Mouse (Mus musculus) embryonic facial prominence, embryonic 14.5 days (tissue): Measurements from ENCODE around the gene Gm10337. TPM values are rescaled to one million over a fixed set of nuclear protein-coding genes. Genes with fewer than 3 reads are reported as not detected.

Source experiments
- ATAC-seq: fragments of 200-750 bp; cut with Nextera tagmentation; 2 replicates; pipeline ENCODE4 v1.8.0; 2017; ENCODE audit warnings: low read depth, moderate number of reproducible peaks, moderate TSS enrichment
- DNase-seq: peaks from one replicate; pipeline ENCODE4 v3.0.0-alpha.2; 2015; ENCODE audit warnings: low spot score
- H3K27ac ChIP-seq: fragments of 300-500 bp; sonication (generic); replicated peaks from 2 replicates; pipeline ENCODE4 v1.5.1; 2014; ENCODE audit warnings: low read depth, mild to moderate bottlenecking, low read length, moderate library complexity
- H3K27me3 ChIP-seq: fragments of 300-500 bp; sonication (generic); replicated peaks from 2 replicates; pipeline ENCODE4 v1.6.1; 2014; ENCODE audit warnings: low read length; ENCODE audit not compliant: control insufficient read depth, insufficient read depth
- H3K36me3 ChIP-seq: fragments of 300-500 bp; sonication (generic); 2 replicates; pipeline ENCODE4 v1.6.1; 2014; ENCODE audit warnings: low read length, mixed read lengths; ENCODE audit not compliant: control insufficient read depth, insufficient read depth
- H3K4me1 ChIP-seq: fragments of 300-500 bp; sonication (generic); 2 replicates; pipeline ENCODE4 v1.6.1; 2014; ENCODE audit warnings: antibody characterized with exemption, low read length; ENCODE audit not compliant: control insufficient read depth, insufficient read depth
- H3K4me2 ChIP-seq: fragments of 300-500 bp; sonication (generic); 2 replicates; pipeline ENCODE4 v1.6.1; 2014; ENCODE audit warnings: low read depth, mild to moderate bottlenecking, low read length, moderate library complexity, mixed read lengths
- H3K4me3 ChIP-seq: fragments of 300-500 bp; sonication (generic); 2 replicates; pipeline ENCODE4 v1.5.1; 2014; ENCODE audit warnings: low read depth, mild to moderate bottlenecking, low read length
- H3K9ac ChIP-seq: fragments of 300-500 bp; sonication (generic); 2 replicates; pipeline ENCODE4 v1.6.1; 2014; ENCODE audit warnings: low read depth, mild to moderate bottlenecking, low read length, moderate library complexity, mixed read lengths
- H3K9me3 ChIP-seq: fragments of 300-500 bp; sonication (generic); 2 replicates; pipeline ENCODE4 v1.6.1; 2016; ENCODE audit warnings: low read length; ENCODE audit not compliant: control insufficient read depth
- WGBS: fragments of 180-500 bp; shearing (Covaris S2); extraction: QIAGEN DNeasy Blood & Tissue Kit; methylation state at CpG from one replicate; pipeline ENCODE4 v1.1.7; 2014; 5-methylcytosine and 5-hydroxymethylcytosine counted together
- polyA plus RNA-seq: library from polyadenylated mRNA; unstranded; fragments of >200 nt; fragmentation: Nextera tagmentation; extraction: Ambion mirVana; gene quantifications from 2 replicates; pipeline ENCODE4 v1.2.1, GENCODE M21; 2014

Gm10337 gene
- polyA plus RNA-seq, 1 experiment from 2014 or later, result 5.2 TPM

DNA sequence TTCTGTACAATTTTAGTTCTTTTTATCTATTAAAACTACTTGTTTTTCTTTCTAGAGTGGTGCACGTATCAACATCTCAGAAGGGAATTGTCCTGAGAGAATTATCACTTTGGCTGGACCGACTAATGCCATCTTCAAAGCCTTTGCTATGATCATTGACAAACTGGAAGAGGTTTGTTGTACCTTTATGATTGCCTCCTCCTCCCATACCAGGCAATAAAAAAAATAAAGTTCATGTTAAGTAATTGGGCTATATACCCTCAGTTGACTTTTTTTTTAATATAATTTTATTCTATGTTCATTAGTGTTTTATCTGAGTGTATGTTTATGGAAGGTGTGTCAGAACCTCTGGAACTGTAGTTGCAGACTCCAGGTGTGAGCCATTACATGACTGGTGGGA is 29.0 kb upstream of the Gm10337 start:
- Histone ChIP-seq H3K4me1 (peaks cover 15% of the 10 kb centered on the region), H3K4me2 (no peak overlapping the region), H3K9me3 (no peaks in the 10 kb centered on the region), H3K27ac (no peak overlapping the region), H3K27me3 (no peaks in the 10 kb centered on the region), H3K4me3 (no peak overlapping the region), H3K36me3 (peaks cover 64% of the 10 kb centered on the region), H3K9ac (no peak overlapping the region)
- ATAC-seq (no peak), DNase-seq (no peak)
- 95% methylated on average over 2 of the region's 2 CpGs for WGBS

- H3K4me3 ChIP-seq, result no peak overlapping the region
- no peak overlapping the region for H3K4me2 ChIP-seq
- H3K36me3 ChIP-seq, result peaks cover 90% of the 10 kb centered on the region
- H3K9ac ChIP-seq, result no peak overlapping the region
- no peaks in the 10 kb centered on the region for H3K9me3 ChIP-seq
- H3K27me3 ChIP-seq, result no peaks in the 10 kb centered on the region
- no peak overlapping the region for H3K27ac ChIP-seq
- ATAC-seq (no peak), DNase-seq (no peak)
- H3K4me1 ChIP-seq, result no peaks in the 10 kb centered on the region
- 82% methylated on average over 3 of the region's 3 CpGs for WGBS
Observed at GRCm38 (mm10) chr15:102483136-102483535, 20.4 kb upstream of the Gm10337 start.

DNA sequence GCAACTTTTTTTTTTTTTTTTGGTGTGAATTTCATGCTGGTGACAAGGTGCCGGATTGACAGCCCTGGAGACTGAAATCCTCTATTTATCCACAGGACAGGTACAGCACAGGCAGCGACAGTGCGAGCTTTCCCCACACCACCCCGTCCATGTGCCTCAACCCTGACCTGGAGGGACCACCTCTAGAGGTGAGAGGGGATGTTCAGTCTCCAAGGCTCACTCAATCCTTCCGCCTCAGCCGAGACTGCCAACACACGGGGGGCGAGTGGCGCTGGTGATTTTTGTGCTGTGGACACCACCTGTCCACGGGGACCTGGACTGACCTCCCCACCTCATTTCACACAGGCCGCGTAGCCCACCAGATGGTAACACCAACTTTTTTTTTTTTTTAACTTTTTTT is 17.7 kb upstream of the Gm10337 start:
- H3K9ac ChIP-seq, result no peak overlapping the region
- H3K27me3 ChIP-seq, result no peaks in the 10 kb centered on the region

DNA sequence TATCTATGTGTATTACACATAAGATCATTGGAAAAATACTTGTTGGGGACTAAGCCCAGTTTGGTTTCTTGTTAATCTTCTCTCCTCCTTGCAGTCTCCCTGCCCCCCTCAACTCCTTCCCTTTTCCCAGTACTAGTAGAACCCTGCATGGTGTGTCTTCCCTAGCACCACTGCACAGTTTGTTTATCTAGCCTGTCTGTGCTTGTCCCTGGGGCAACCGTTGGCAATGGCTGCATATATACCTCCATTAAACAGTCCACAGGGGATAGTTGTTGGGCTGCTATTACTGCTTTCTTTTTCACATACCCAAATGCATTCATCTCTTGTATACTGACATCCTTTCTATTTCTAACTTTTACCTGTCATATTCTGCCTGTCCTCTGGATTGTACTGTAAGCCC is 15.9 kb upstream of the Gm10337 start:
- ATAC-seq (0 out of 2 replicates have a peak, but pooled peaks have one; percentile 70), DNase-seq (peak; percentile 30)
- H3K36me3 ChIP-seq, result peaks cover 92% of the 10 kb centered on the region
- no peak overlapping the region for H3K9ac ChIP-seq
- H3K27me3 ChIP-seq, result no peaks in the 10 kb centered on the region
- H3K4me3 ChIP-seq, result no peak overlapping the region
- no peaks in the 10 kb centered on the region for H3K9me3 ChIP-seq
- WGBS, result 61% methylated on average over 1 of the region's 1 CpGs
- H3K4me1 ChIP-seq, result no peaks in the 10 kb centered on the region
- no peak overlapping the region for H3K4me2 ChIP-seq
- no peak overlapping the region for H3K27ac ChIP-seq

More for the DNA sequence above, 17.7 kb upstream of the Gm10337 start:
- Histone ChIP-seq H3K4me3 (no peak overlapping the region), H3K36me3 (peaks cover 93% of the 10 kb centered on the region), H3K27ac (no peak overlapping the region), H3K9me3 (no peaks in the 10 kb centered on the region), H3K4me1 (no peaks in the 10 kb centered on the region), H3K4me2 (no peak overlapping the region)
- WGBS, result 93% methylated on average over 12 of the region's 12 CpGs
- DNase-seq (no peak), ATAC-seq (no peak)

GRCm38 (mm10) chr15:102498322-102498721 is 5.2 kb upstream of the Gm10337 start:
- H3K9ac ChIP-seq, result no peak overlapping the region
- DNase-seq (no peak), ATAC-seq (no peak)
- H3K27me3 ChIP-seq, result no peaks in the 10 kb centered on the region
- H3K9me3 ChIP-seq, result no peaks in the 10 kb centered on the region
- H3K4me3 ChIP-seq, result no peak overlapping the region
- H3K4me2 ChIP-seq, result no peak overlapping the region
- WGBS, result 91% methylated on average over 3 of the region's 3 CpGs
- no peak overlapping the region for H3K27ac ChIP-seq
- peaks cover 98% of the 10 kb centered on the region for H3K36me3 ChIP-seq
- H3K4me1 ChIP-seq, result no peaks in the 10 kb centered on the region

DNA sequence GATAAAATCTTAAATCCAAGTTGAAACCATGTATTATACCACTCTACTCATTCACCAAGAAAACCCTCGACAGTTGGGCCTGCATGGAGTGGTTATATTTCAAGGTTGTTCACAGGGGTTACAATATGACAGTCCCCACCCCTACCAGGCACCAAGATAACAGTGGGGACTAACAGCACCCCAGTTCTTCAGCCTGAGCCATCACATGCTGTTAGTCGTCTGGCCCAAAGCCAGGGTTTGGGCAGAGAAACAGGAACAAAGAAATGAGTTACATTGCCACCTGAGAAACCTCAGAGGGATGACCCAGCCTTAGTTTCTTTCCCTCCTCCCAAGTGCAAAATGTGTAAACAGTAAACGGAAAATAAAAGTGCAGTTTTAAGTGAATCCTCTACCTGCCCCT is 4.2 kb upstream of the Gm10337 start:
- Histone ChIP-seq H3K36me3 (peaks cover 98% of the 10 kb centered on the region), H3K9me3 (no peaks in the 10 kb centered on the region), H3K27me3 (no peaks in the 10 kb centered on the region), H3K27ac (no peak overlapping the region), H3K4me3 (no peak overlapping the region), H3K9ac (no peak overlapping the region), H3K4me2 (no peak overlapping the region), H3K4me1 (no peaks in the 10 kb centered on the region)
- 74% methylated on average over 3 of the region's 3 CpGs for WGBS
- no peak for DNase-seq
- ATAC-seq, result no peak

GRCm38 (mm10) chr15:102499851-102500250 is 3.7 kb upstream of the Gm10337 start:
- no peak overlapping the region for H3K4me3 ChIP-seq
- WGBS, result 84% methylated on average over 6 of the region's 6 CpGs

DNA sequence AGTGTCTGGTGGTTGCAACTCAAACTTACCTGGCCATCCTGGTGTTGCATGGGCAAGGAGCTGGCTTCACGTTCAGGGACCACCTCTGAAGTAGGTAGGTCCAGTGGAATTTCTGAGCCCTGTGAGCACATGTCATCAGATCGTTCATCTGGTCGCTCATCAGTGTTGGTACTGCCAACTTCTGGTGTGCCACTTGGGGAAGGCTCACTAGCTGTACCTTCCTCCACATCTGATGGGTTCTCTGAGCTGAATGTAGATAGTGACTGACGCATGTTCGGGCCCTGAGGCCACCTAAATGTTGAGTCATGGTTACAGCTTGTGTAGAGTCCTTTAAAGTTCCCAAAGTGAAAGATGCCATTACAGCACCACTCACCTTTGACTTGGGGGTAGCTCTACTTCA is 3.0 kb upstream of the Gm10337 start:
- Histone ChIP-seq H3K4me3 (no peak overlapping the region), H3K4me2 (no peak overlapping the region), H3K27me3 (no peaks in the 10 kb centered on the region), H3K9ac (no peak overlapping the region), H3K27ac (no peak overlapping the region), H3K4me1 (no peaks in the 10 kb centered on the region), H3K9me3 (no peaks in the 10 kb centered on the region), H3K36me3 (peaks cover 96% of the 10 kb centered on the region)
- 91% methylated on average over 5 of the region's 5 CpGs for WGBS
- DNase-seq (no peak), ATAC-seq (no peak)

More at GRCm38 (mm10) chr15:102499851-102500250, 3.7 kb upstream of the Gm10337 start:
- ATAC-seq (no peak), DNase-seq (no peak)
- H3K4me1 ChIP-seq, result no peaks in the 10 kb centered on the region
- H3K4me2 ChIP-seq, result no peak overlapping the region
- no peak overlapping the region for H3K27ac ChIP-seq
- peaks cover 98% of the 10 kb centered on the region for H3K36me3 ChIP-seq
- H3K27me3 ChIP-seq, result no peaks in the 10 kb centered on the region
- H3K9me3 ChIP-seq, result no peaks in the 10 kb centered on the region
- no peak overlapping the region for H3K9ac ChIP-seq

DNA sequence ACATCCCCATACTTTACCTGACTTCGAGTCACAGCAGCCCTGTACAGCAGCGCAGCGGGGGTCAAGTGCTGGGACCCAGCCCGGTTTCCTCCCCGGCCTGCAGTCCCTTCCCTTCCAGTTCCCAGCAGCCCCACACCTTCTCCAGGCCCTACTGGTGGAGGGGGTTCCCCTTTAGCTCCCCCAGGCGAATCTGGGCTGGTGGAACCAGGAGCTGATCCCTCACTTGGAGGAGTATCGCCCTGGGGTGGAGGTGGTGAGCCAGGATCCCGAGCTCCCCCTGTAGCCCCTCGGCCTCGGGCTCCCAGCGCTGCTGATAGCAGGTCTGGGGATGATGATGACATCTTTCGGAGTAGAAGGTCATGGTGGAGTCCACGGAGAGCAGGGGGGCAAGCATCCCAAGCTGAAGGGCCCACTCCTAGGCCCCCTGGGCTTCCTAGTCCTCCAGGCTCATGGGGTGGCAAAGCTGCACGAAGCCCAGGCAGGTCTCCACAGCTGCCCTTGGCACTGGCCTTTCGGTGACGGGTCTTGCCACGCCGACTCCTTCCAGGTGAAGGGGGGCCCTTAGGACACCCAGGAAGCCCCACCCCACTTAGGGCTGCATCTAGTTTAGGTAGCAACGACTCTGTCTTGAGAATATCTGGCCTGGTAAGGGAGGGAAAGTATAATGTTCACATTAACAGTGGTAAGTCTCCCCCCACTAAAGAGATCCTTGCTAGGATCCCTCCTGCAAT is 2.3 kb upstream of the Gm10337 start:
- H3K27me3 ChIP-seq, result no peaks in the 10 kb centered on the region
- H3K4me1 ChIP-seq, result no peaks in the 10 kb centered on the region
- H3K9ac ChIP-seq, result no peak overlapping the region
- H3K27ac ChIP-seq, result no peak overlapping the region
- DNase-seq (no peak), ATAC-seq (no peak)
- no peak overlapping the region for H3K4me2 ChIP-seq
- H3K4me3 ChIP-seq, result no peak overlapping the region
- no peaks in the 10 kb centered on the region for H3K9me3 ChIP-seq
- peaks cover 91% of the 10 kb centered on the region for H3K36me3 ChIP-seq
- 83% methylated on average over 19 of the region's 19 CpGs for WGBS
